Mouse (Mus musculus): ENCODE measurements around the gene Frem1.

Frem1 gene

GRCm38 (mm10) chr4:83030097-83030496, 22.0 kb downstream of the Frem1 start:
- in situ Hi-C loops (cut with MseI, MboI): no loop called here

DNA sequence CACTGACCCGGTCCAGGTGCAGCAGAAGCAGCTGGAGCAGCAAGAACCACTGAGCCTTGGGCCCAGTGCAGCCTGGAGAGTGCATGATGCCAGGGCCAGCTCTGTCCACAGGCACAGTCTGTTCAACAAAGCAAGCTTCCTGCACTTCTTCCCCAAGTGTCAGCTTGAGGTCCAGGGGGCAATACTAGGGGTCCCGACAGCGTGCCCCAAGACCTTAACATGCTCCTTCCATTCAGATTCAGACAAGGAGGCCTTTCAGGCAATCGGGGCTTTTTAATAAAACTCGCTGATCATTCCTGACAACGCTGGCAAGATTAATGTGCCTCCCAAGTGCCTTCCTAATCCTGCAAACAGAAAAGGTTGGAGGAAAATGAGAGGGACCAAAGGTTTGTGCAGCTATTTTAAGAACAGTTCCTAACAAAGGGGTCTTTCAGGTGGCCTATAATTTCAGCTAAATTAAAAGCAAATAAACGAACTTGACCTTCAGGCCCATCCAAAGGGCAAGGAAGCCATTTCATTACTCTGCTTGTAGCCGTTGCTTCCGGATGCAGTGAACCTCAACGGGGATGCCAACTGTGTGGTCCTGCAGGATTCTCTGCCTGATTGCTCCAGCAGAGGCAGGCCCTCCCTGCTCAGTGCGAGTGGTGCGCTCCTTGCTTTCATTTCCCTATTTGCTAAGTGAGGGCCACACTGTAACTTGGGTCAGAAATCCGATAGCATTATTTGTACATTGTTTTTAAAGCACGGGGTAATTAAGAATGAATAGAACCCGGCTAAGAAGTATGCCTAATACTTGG, 31.2 kb downstream of the Frem1 start:
- in situ Hi-C loops (cut with MseI, MboI): no loop called here

- in situ Hi-C loops (cut with MseI, MboI): no loop called here
Observed at GRCm38 (mm10) chr4:83018111-83019105, 33.7 kb downstream of the Frem1 start.

DNA sequence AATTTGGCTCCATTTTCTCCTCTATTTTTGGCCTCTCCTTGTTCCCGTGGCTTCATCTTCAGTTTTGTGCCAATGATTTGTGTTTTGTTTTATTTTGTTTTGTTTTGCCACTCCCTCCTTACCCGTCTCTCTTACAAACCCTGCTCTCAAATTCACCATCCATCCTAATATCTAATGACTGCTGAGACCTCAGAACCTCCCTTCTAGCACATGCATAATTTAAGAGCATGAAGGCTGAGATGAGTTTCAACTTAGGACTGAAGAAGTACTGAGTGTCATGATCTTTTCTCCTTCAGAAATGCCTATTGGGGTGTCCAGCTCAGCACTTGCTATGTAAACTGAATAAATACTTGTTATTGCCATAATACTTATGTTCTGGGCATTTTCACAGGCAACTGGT, 37.6 kb downstream of the Frem1 start:
- in situ Hi-C loops (cut with MseI, MboI): no loop called here

- in situ Hi-C loops (cut with MseI, MboI): no loop called here
Observed at GRCm38 (mm10) chr4:83004086-83004485, 48.1 kb downstream of the Frem1 start.

DNA sequence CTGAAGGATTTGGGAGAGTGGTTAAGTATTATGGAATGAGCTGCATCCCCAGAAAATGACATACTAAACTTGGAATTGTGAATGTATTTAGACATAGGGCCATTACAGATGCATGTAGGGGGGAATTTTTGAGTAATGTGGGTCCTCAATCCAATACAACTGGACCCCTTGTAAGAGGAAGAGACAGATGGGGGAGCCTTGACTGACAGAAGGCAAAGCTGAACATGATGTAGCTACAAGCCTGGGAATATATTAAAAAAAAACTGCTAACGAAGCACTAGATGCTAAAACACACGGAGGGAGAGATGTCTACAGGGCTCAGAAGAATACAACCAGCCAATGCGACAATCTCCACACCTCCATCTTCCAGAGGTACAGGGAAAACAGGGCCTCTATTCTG, 60.1 kb downstream of the Frem1 start:
- in situ Hi-C loops (cut with MseI, MboI): no loop called here

DNA sequence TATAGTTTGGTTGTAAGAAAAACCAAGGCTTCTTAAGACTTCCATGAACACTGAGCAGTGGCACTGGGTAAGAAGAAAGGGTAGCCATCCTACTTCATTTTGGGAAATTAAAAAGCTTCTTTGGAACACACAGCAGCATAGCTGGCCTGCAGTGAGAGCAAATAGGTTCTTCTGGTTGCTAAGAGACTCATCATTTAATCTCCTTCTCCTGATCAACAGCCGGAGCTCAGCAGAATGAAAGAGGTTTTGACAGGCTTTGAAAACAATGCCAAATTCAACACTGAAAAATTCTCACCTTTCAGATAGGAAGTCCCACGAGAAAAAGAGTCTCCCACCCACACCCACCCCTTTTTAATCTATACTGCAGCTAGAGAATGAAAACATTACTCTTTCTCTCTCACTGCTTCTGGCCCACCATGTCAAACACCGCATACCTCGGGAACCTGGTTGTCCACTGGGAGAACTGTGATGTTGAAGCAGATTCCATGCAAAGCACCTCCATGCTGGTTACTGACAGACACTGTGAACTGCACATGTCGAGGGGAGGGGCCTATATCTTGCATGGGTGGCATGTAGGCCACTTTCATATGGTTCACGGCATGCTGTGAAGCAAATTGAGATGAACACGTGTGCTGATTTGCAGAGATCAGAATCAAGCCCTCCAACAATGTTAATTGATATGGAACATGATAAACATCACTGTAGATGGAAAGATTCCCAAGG, 61.0 kb downstream of the Frem1 start:
- in situ Hi-C loops (cut with MseI, MboI): no loop called here

GRCm38 (mm10) chr4:82972381-82972780, 79.8 kb downstream of the Frem1 start:
- in situ Hi-C loops (cut with MseI, MboI): loop anchor here in 1 of 2 experiments (25.0 kb wide), 1 partner anchor 215 kb away; no protein-coding TSS in a partner anchor

GRCm38 (mm10) chr4:82970901-82971648, 81.1 kb downstream of the Frem1 start:
- in situ Hi-C loops (cut with MseI, MboI): loop anchor here in 1 of 2 experiments (25.0 kb wide), 1 partner anchor 216 kb away; no protein-coding TSS in a partner anchor

DNA sequence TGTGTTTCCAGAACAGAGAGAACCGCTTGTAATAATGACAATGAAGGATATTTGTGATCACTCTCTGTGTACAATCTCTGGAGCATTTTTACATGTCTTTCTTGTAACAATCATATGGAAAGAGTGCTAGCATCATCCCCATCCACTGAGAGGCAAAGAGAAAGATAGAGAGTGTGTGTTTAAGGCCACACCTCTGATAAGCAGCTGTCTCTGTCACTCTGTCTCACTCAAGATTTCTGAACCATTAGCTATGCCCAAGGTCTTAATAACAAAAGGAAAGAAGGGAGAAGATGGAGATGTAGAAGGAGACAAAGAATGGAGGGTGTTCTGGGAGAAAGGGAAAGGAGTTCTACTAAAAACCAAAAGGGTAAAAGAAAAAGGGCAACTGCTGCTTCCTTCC, 91.1 kb downstream of the Frem1 start:
- in situ Hi-C loops (cut with MseI, MboI): loop anchor here in 1 of 2 experiments (25.0 kb wide), 1 partner anchor 226 kb away; no protein-coding TSS in a partner anchor

DNA sequence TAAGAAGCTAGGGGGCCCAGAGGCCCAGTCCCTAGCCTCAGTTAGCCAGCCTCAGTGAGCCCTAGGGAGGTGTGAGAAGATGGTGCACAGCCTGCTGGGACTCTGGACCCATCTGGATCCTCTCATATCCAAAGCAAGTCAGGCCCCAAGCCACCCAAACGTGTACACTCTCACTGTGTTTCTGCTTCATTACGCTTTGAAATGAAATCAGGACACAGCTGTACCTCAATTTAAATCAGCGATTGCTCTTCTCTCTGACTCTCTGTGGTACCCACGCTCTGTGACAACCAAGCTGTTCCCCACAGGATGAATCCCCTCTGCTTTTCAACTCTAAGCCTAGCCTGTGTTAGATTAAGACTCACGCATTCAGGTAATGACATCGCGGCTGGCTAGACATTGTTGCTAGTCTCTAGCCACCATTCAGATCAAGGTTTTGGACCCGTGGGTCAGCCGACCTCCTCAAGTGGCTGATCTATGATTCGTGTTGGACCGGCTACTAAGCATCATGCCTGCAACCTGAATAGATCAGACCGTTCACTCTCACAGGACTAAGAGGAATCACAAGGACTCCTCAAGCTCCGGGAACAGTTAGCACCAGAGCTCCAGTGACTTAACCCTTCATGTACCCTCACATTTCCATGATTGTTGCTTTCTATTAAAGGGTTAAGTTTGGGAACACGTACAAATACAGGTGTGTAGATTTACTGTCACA, 94.2 kb downstream of the Frem1 start:
- in situ Hi-C loops (cut with MseI, MboI): loop anchor here in 1 of 2 experiments (25.0 kb wide), 1 partner anchor 229 kb away; no protein-coding TSS in a partner anchor

GRCm38 (mm10) chr4:82953992-82954391, 98.1 kb downstream of the Frem1 start:
- in situ Hi-C loops (cut with MseI, MboI): loop anchor here in 1 of 2 experiments (25.0 kb wide), 1 partner anchor 233 kb away; no protein-coding TSS in a partner anchor

- in situ Hi-C loops (cut with MseI, MboI): loop anchor here in 1 of 2 experiments (25.0 kb wide), 1 partner anchor 312 kb away; no protein-coding TSS in a partner anchor
Observed at GRCm38 (mm10) chr4:82949511-82949910, 102.6 kb downstream of the Frem1 start.

- in situ Hi-C loops (cut with MseI, MboI): loop anchor here in 1 of 2 experiments (25.0 kb wide), 1 partner anchor 309 kb away; no protein-coding TSS in a partner anchor
Observed at GRCm38 (mm10) chr4:82946721-82947120, 105.4 kb downstream of the Frem1 start.

DNA sequence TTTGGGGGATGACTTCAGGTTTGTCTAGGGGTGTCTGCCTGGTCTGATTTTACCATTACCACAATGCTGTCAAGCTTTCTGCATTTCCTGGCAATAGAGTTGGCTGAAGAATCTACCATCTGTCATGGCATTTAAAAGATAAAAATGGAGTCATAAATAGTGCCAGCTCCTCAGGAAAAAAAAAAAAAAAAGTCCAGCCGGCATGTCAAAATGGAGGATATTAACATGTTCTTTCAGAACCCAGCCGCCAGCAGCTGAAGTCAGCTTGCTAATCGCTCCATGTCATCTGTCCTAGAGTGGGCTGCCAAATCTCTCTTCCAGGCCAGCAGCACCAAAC, 105.9 kb downstream of the Frem1 start:
- in situ Hi-C loops (cut with MseI, MboI): loop anchor here in 1 of 2 experiments (25.0 kb wide), 1 partner anchor 309 kb away; no protein-coding TSS in a partner anchor

DNA sequence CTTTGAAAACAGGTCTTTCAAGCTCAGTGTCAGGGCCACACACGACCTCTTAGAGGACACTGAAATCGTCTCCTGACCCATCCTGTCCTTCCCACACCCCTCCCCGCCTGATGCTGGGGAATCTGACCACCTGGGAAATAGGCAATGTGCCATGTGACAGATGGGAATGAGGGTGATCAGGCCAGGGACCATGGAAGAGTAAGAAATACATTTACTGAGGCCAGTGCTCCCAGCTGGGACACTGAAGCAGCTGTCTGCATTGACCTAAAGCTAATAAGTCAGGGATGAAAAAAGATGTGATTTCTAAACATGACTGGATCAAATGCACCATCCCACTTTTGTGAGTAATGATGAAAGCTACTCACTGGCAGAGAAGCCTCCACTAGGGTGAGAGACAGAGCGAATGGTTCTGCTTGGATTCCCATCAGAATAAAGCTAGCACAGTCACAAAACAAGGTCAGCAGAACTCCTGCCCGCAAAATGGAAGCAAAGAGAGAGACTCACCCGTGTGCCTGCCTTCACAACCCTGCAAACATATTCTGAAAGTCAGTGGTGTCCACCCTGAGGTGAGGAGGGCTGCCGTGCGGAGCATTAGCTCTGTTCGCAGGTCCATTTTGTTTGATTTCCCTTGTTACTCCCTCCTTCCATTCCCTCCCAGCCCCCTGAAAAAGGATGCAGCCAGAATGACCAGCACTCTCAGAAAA, 106.4 kb downstream of the Frem1 start:
- in situ Hi-C loops (cut with MseI, MboI): loop anchor here in 1 of 2 experiments (25.0 kb wide), 1 partner anchor 308 kb away; no protein-coding TSS in a partner anchor

DNA sequence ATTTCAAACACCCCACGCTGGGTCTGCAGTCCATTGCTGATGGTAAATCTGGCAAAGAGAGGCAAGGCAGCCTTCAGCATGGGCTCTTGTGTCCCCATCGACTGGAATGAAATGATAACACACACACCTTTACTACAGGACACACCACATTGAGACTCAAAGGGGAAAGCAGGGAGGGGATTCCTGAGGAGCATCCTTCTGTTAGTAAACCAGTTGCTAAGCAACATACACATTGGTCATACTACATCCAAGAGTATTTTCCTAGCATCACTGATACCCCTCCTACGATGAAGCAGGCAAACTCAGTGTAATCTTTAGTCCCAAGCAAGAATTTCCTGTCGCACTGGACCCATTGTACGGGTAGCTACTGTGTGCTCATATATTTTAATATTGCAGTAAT, 111.5 kb downstream of the Frem1 start:
- in situ Hi-C loops (cut with MseI, MboI): loop anchor here in 1 of 2 experiments (25.0 kb wide), 1 partner anchor 303 kb away; no protein-coding TSS in a partner anchor

GRCm38 (mm10) chr4:82940248-82940647, 111.9 kb downstream of the Frem1 start:
- in situ Hi-C loops (cut with MseI, MboI): loop anchor here in 1 of 2 experiments (25.0 kb wide), 1 partner anchor 303 kb away; no protein-coding TSS in a partner anchor

DNA sequence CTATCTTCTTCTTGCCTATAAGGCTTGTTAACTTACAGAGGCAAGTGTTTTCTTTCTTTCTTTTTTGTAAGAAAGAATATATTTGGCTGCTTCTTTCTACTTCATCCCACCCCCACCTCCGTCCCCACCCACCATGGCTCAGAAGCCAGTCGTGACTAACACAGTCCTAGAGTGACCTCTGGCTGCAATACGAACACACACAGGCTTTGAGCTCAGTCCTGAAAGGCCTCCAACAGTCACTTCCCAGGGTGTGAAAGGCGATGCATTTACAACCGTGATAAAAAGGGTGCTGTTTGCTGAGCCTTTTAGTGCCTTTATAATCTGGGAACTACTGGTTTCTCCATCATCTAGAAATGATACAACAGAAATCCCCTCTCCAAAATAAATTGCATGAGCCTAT, 117.8 kb downstream of the Frem1 start:
- in situ Hi-C loops (cut with MseI, MboI): loop anchor here (5.0 to 25.0 kb wide), 4 partner anchors 130 to 297 kb away; no protein-coding TSS in a partner anchor

Data from mouse trophoblast stem cell (cell line).